Mouse (Mus musculus): ENCODE data around the gene Ano8.

Gene Ano8

GRCm38 (mm10) chr8:71498816-71499690, 13.3 kb upstream of the Ano8 start:
- DNase-seq (ENCODE audit: low spot score in 2 of 2), result no peak

GRCm38 (mm10) chr8:71497881-71498501, 12.2 kb upstream of the Ano8 start:
- no peak for DNase-seq (ENCODE audit: low spot score in 2 of 2)

GRCm38 (mm10) chr8:71497077-71497645, 11.4 kb upstream of the Ano8 start:
- no peak for DNase-seq (ENCODE audit: low spot score in 2 of 2)

GRCm38 (mm10) chr8:71496481-71496880, 10.7 kb upstream of the Ano8 start:
- DNase-seq (ENCODE audit: low spot score in 2 of 2), result peak; percentile 33 to 43

GRCm38 (mm10) chr8:71495811-71496210, 10.0 kb upstream of the Ano8 start:
- DNase-seq (ENCODE audit: low spot score in 2 of 2), result no peak

- peak; percentile 68 to 69 for DNase-seq (ENCODE audit: low spot score in 2 of 2)
These were observed 9.3 kb upstream of the Ano8 start for GRCm38 (mm10) chr8:71495039-71495438.

- peak; percentile 76 to 85 for DNase-seq (ENCODE audit: low spot score in 2 of 2)
These were observed 2.7 kb upstream of the Ano8 start for GRCm38 (mm10) chr8:71488454-71488853.

GRCm38 (mm10) chr8:71487691-71488445, 2.1 kb upstream of the Ano8 start, which contains the start of gene Gtpbp3:
Gtpbp3 (plus strand) TSS chr8:71488103.
- DNase-seq (ENCODE audit: low spot score in 2 of 2), result peak; percentile 75 to 79

- DNase-seq (ENCODE audit: low spot score in 2 of 2), result no peak
These were observed 370 bp upstream of the Ano8 start for GRCm38 (mm10) chr8:71486136-71486529.

- DNase-seq (ENCODE audit: low spot score in 2 of 2), result no peak
These were observed 1.0 kb downstream of the Ano8 start for GRCm38 (mm10) chr8:71484736-71485135.

- DNase-seq (ENCODE audit: low spot score in 2 of 2), result no peak
These were observed 1.8 kb downstream of the Ano8 start for GRCm38 (mm10) chr8:71483932-71484331.

- no peak for DNase-seq (ENCODE audit: low spot score in 2 of 2)
These were observed 6.8 kb downstream of the Ano8 start for GRCm38 (mm10) chr8:71478943-71479342.

GRCm38 (mm10) chr8:71477196-71477845, 8.4 kb downstream of the Ano8 start:
- DNase-seq (ENCODE audit: low spot score in 2 of 2), result no peak

GRCm38 (mm10) chr8:71476099-71476940, 9.4 kb downstream of the Ano8 start:
- peak; percentile 65 to 80 for DNase-seq (ENCODE audit: low spot score in 2 of 2)

- no peak for DNase-seq (ENCODE audit: low spot score in 2 of 2)
These were observed 10.1 kb downstream of the Ano8 start for GRCm38 (mm10) chr8:71475702-71476075.

GRCm38 (mm10) chr8:71474785-71475701, 10.7 kb downstream of the Ano8 start:
- no peak for DNase-seq (ENCODE audit: low spot score in 2 of 2)

- DNase-seq (ENCODE audit: low spot score in 2 of 2), result no peak
These were observed 11.4 kb downstream of the Ano8 start for GRCm38 (mm10) chr8:71474344-71474743.

GRCm38 (mm10) chr8:71472601-71473386, 13.0 kb downstream of the Ano8 start:
- DNase-seq (ENCODE audit: low spot score in 2 of 2), result no peak

GRCm38 (mm10) chr8:71471861-71472260, 13.9 kb downstream of the Ano8 start:
- no peak for DNase-seq (ENCODE audit: low spot score in 2 of 2)

Measured in urinary bladder, adult 18-20 months (tissue).